Mouse (Mus musculus): ENCODE results near the gene Ret.

The Ret gene

DNA sequence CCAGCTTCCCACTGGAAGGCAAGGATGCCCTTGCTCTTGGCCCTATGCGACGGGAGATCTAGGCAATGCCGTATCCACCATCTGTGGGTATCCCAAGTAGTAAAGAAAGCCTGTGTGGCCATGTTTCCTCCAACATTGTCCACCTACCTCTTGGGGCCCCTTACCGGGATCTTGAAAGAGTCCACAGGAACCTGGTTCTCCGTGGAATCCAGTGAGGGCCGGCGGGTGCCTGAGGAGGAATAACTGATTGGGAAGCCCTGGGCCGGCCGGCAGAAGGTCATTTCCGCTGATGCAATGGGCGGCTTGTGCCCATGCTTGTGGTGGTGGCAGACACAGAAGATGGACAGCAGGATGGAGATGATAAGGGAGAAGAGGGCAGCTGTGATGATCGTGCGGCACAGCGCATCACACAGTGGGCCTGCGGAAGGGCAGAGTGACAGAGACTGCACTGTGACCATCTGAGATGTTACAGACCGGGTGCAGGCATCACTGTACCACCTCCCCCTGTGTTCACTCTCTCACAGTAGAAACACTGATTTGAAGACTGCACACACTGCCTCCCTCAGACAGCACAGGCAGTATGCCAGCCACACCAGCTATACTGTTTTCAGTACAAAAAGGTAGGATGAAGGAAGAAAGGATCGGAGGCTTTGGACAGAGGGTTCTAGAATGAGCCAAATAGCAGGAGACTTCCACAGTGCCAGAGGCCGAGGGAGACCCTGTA lies 24.1 kb downstream of the Ret start:
- no peak for DNase-seq

DNA sequence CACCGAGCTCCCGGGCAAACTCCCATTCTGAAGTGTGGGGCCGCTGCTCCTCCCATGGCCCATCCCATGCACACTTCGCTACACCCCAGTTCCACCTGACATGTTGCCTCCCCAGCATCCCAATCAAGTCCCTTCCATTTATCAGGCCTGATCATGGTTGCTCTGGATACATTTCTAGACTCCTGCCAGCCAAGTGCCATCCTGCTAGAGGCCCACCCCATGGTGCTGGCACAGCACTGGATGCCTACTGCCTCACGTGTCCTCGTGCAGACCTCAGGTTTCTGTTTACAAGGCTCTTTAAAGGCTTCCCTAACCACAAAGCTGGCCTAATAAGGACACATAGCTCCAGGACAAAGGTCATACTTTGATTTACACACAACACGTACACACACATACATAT lies 26.1 kb downstream of the Ret start:
- DNase-seq = peak; percentile 20

DNA sequence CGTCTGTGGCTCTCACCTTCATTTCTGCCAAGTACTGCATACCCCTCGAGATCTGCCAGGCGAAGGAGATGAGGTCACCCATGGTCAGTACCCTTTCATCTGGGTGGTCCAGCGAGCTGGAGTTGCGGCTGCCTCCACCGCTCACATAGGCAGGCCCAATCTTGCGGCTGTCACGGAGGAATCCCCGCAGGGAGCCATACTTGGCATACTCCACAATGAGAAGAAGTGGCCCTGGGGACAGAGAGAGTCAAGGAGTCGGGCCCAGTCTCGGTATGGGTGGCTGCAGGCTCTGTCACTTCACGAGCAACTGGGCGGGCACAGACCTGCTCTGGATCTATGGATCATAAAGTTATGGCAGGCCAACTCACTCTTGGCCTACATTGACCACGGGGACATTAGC lies 29.4 kb downstream of the Ret start:
- DNase-seq = no peak

DNA sequence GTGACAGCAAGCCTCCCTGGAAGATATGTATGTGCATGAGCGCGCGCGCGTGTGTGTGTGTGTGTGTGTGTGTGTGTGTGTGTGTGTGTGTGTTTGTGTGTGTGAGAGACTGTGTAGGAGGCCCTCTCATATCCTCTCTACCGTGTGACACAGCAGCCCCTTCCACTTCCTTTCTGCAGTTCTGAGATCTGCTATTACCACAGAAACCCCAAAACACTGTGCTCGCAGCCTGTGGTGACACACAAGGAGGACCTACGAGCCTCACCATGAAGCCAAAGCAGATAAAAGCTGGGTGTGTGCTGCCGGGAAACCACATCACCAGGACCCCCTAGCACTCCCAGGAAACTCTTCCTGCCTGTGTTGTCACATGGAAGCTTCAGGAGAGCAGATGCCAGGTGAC lies 30.5 kb downstream of the Ret start:
- peak; percentile 18 for DNase-seq

DNA sequence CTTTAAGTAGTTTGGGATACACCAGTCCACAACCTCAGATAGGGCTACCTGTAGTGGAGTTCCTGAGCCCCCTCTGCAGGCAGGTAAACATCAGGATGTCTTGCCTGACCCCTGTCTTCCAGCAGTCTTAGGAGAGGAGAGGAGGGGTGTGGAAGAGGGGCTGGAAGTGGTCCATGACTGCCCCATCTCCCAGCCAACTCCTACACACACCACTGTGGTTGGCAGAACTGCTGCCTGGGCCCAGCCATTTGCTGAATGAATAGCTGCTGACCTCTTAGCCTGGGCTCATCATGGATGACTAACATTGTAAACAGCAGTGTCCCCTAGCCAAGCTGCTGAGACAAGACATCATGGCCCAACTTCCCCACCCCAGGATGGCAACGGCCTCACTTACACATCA lies 32.0 kb downstream of the Ret start:
- DNase-seq = no peak

DNA sequence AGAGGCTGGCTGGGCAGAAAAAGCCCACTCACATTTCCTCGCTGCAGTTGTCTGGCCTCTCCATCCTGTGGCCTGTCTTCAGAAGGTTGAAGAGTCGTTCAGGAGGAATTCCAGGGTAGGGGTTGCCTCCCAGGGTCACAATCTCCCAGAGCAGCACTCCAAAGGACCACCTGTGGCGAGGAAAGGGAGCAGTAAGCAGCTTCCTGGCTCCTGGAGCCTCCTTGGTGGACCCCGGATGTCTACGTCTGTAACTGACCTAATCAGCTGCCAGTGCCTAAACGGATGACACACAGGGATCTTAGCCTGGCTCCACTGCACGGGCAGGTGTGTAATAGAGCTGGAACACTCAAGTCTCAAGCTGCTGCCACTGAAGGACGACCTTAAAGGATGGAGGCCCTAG lies 32.8 kb downstream of the Ret start:
- DNase-seq = no peak

DNA sequence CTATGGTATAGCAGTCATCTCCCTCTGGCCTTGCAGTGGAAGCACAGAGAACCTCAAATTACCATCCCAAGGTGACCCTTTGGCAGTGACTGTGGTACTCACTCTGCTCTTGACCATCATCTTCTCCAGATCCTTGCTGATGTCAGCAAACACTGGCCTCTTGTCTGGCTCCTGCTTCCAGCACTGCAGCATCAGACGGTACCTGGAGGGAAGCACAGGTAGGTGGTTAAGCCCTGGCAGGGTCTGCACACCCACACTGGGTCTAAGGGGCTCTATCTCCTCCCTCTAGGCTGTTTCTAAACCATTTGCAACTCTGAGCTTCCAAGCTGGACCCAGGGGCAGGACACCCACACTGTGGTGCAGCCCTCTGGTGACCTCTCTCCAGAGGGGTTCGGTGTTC lies 34.4 kb downstream of the Ret start:
- no peak for DNase-seq

DNA sequence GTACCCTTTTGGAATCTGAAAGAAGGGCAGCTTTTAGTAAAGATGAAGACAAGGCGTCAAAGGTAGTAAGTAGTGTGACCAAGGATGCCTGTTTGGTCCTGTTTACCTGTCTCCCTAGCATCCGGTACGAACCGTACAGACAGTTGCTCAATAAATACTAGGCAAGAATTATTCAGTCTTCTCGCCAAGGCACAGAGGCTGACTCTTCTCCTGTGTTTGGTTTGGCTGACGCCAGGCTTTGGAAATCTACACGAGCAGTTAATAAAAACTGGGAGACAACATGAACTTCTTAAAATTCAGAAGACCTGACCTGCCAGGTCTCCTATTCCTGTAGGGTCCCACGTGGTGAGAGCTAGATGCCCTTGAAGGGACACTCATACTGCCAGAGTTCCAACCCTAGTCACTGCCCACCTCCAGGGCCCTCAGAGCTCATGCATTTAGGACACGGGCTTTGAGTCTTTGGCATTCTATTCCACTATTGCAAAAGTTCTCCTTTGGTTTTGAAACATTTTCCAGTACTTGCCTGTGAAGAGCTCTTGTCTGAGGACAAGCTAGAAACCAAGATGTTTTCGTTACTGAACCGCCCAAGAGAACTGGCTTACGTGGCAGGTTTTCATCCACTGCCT lies 34.9 kb downstream of the Ret start:
- peak; percentile 62 for DNase-seq

DNA sequence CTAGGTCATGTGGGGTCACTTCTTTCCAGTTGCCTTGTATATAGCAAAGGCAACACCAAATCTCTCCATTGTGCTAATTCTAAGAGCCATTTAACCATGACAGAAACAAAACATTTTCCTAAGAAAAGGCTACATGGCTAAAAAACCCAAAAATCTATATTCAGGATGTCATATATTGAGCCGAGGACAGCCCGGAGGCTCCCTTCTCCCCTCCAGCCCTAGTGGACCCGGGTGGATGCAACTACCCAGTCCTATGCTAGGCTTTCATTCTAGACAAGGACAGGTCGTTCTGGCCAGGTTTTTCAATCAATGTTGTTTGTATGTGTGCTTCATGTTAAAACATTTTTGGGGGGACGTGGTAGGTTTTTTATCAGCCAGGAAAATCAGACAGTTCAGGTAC lies 44.4 kb downstream of the Ret start:
- DNase-seq = no peak

DNA sequence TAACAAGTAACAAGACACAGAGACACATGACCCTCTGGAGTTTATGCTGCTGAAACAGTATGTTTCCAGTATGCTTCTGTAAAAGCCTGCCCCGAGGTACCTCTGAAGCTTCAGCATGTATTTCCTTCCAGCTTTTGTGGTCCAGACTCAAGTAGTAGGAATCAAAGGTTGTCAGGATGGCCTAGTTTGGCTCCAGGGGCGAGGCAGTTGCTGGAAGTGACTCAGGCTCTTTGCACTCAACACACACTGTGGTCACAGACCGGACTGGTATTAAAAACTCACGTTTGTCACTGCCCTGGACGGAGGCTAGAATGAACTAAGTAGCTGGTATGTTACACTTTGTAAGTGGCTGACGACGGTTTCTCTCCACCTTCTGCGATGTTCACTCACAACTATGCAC lies 46.5 kb downstream of the Ret start:
- DNase-seq = no peak

DNA sequence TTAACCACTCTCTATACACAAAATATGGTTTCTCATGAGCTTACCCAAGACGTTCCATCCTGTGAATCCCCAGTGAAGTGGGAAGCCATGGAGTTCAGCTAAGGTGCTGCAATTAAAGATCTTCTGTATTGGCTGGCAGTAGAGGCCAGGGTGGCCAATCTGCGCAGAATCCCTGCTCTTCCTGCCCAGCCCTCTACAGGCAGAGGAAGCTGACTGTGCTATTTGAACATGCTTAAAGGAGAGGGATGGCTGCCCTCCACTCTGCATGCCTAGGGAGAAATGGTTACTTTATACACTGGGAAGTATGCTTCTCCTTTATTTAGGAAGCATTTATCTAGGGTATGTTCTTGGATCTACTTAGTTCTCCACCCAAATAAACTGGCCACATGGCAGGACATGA lies 47.0 kb downstream of the Ret start:
- no peak for DNase-seq

DNA sequence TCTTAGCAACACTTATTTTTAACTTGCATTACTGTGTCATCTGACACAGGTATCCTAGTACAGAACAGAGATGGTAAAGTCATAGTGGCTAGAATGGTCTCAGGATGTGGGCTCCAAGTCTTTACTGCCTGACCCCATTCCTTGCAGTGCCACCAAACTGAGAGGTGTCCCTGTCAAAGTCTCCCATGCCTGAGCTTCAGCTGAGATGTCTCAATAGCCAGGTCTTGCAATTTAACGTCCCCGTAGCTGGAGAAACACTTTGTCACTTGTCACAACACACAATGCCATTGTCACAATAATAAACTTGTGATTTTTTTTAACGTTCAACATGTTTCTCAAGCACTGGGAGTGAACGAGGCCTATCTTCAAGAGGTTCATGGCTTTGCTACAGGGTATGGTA lies 47.4 kb downstream of the Ret start:
- no peak for DNase-seq

DNA sequence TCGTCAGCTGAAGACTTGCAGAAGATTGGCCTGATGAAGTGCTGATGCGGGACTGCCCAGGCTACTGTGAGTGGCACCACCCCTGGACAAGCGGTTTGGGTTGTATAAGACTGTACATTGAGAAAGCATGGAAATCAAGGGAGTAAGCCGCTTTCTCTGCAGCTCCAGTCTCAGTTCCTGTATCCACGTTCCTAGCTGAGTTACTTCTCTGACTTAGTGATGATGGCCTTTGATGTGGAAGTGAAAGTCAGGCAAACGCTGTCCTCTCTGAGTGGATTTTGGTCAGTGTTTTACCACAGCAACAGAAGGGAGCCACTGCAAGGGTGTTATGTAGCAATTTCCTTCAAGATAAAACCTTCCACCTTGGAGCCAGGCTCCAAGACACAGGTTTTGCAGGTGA lies 56.6 kb downstream of the Ret start:
- no peak for DNase-seq

DNA sequence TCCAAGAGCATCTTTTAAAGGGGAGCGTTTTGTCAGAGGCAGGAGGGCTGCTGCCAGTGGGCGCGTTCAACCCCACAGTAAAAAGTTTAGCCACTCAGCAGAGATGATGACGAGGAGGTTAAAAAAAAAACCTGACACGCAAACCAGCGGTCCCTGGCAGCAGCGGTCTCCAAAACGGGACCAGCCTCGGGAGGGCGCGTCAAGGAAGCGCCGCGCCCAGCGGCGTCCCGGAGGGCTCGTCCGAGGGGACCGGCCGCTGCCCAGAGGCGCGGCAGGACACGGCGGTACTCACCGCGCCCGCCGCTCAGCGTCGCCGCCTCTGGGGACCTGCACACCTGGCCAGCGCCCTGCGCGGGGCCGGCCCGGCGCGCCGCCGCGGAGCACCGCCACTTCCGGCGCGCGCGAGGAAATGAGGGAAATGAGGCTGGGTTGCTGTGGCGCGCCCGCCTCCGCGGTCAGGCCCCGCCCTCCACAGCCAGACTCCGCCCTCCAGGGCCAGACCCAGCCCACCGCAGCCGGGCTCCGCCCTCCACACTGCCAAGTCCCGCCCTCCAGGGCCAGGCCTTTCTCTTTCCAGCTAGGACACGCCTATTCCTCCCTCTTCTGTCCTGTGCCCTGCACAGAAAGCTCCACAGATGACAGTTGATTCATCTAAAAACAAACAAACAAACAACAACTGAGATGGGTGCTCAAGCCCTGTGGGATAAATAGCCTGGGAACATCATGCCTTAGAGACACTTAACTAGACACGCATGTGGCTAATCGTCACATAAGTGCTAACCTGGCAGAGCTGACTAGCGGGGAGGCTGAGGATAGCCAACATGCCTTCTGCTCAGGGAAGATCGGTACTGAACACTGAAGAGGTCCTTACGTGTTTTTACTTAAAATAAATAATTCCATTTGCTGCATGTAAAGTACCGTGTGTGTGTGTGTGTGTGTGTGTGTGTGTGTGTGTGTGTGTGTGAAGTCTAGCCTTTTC lies 58.5 kb downstream of the Ret start, which contains the start of gene Csgalnact2:
Csgalnact2 (minus strand) TSS at position 410 of the 979 bp plus-strand sequence.
- peak; percentile 93 for DNase-seq

DNA sequence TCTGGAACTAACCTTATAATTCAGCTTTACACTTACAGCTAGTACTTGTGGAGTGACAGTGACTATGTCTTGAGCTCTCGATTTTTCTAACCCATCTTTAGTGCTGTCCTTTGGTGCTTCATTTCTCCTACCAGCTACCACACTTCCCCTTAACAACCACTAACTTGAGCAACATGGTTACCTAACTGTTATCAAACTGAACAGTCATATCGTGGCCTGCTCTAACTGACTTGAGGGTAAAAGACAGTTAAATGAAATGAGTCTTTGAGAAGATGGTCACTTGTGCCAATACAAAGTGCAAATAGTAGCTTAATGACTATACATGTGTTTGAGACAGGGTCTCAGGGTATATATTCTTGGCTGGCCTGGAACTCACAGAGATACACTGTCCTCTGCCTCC lies 60.4 kb downstream of the Ret start:
- DNase-seq = no peak

DNA sequence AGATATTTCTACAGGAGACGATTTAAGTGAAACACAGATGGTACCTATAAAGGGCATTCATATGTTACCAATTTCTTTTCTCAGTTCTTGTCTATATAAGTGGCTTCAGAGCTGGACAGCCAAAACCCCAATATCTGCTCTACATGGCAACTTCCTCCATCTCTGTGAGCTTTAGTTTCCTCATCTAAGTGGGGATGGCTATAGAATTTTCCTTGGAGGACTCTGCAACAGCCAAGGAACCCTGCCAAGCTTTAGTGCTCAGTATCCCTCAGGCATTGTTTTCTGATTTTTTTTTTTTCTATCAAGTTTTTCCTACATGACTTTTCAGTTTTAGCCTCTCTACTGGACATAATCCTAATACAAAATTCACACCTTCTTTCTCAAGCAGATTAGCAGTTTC lies 63.1 kb downstream of the Ret start:
- DNase-seq = no peak

DNA sequence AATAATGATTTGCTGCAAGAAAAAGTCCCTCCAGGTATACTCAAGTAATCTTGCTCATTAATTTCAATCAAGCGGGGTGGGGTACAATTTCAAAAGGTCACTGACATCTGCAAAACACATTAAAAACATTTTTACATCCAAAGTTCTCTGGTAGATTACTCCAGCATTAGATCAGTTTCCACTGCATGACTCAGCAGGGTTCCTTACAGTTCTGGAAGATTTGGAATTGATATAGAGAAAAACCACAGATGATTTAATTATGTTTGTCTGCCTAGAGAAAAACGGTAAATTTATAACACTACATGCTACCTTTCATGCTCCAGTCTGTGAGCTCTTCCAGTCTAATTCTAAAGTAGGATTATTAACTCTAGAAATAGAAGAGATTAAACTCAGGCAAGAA lies 67.5 kb downstream of the Ret start:
- no peak for DNase-seq

DNA sequence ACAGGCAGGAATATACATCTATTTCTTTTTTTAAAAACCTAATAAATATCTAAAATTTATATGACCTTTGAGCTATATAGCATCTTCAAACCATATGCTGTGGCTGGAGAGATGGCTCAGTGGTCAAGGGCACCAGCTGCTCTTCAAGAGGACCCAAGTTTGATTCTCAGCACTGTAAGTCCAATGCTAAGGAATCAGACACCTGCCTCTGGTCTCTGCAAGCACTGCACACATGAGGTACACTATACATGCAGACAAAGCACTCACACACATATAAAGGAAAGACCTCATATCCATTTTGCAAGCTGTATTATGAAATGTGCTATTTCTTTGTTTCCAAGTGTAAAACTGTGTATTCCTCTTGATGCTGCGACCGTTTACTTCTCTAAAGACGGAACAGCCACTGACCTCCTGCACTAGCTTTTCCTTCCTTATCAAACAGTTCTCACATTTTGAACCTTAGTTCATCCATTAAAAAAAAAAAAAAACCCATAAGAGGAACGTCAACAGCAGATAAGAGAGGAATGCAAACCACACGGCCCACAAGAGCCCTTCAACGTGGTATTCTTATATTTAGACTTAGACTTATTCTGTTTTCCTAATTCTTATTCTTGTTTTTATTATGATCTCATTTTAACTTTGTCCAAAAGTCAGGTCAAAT lies 69.6 kb downstream of the Ret start:
- DNase-seq = peak; percentile 67

DNA sequence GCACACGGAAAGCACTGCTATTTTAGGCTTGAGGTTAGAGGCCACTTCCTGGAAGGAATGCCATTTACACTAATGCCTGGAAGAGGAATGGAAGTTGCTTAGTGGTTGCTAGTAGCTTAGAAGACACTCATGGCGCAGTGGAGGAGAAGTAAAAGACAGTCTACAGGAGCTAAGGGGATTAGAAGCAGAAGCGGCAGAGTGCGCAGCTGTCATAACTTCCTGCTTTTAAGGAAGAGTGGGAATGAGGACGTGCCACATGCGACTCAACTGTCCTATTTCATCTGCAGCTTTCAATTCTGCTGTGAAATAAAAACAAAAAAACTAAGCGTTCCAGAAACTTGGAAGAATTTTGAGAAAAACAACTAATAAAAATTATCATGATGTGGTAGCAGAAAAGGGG lies 70.3 kb downstream of the Ret start:
- no peak for DNase-seq

DNA sequence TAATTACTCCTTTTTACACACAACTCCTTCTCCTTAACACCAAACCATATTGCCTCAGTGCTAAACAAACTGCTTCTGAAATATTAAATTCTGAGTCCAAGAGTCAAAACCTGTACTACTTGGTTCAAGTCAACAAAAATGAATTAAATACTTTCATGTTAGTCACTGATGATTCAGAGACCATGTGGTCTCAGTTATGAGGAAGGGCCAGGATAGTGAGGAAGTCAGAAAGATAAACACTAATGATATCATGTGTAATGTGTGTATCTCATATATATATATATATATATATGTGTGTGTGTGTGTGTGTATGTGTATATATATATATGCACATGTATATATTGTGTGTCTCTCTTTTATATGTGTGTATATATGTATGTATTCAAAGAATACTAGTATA lies 70.9 kb downstream of the Ret start:
- no peak for DNase-seq

DNA sequence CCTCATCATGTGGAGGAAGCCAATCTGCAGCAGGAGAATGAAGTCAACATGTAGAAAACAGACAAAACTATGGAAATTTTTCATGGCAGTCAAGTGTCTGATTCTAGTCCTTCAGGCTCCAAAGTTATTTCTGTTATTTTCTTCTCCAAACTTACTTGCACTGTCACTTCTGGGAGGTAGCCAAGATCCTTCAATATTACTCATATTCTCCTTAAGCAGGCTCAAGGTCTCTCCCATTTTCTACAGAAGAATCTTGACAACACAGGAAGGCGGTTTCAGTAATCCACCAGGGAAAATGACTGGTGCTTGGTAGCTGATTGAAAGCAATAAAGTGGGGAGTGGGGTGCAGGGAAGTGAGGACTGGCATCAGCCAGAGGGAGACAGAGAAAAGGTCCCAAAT lies 74.8 kb downstream of the Ret start:
- peak; percentile 39 for DNase-seq

DNA sequence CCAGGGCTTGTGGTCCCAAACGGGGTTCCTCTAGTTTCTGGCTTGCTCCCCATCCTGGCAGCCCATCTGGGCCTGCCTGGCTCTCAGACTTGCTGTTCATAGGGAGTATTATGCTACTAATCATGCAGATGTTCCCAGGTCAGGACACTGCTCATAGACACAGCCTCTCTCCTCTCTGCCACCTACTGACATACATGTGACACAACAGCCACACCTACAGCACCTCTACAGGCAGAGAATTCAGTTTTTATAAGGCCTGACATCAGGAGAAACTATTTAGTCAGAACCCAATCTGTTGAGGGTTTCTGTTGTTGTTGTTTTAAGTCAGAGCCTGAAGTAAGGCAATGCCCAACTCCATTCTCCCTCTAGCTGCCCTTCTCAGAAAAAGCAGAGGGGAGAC lies 85.7 kb downstream of the Ret start:
- no peak for DNase-seq
